Mouse (Mus musculus) lung, postnatal 0 days (tissue): ENCODE measurements around the gene Ccser1. TPM values are rescaled to one million over a fixed set of nuclear protein-coding genes. Genes with fewer than 3 reads are reported as not detected.
A peak's percentile ranks its signal among the peaks of the same experiment; 100 is the strongest.

Source experiments
- ATAC-seq: fragments of 200-750 bp; cut with Nextera tagmentation; 2 replicates; pipeline ENCODE4 v1.8.0; 2017; ENCODE audit warnings: moderate library complexity
- DNase-seq: peaks from one replicate; pipeline ENCODE4 v3.0.0-alpha.2; 2016; ENCODE audit warnings: low spot score
- H3K27ac ChIP-seq: fragments of 300-500 bp; sonication (generic); 2 replicates; pipeline ENCODE4 v1.5.1; 2014; ENCODE audit warnings: antibody characterized with exemption, mild to moderate bottlenecking, low read length, mixed read lengths
- H3K27me3 ChIP-seq: fragments of 300-500 bp; sonication (generic); replicated peaks from 2 replicates; pipeline ENCODE4 v1.6.1; 2014; ENCODE audit warnings: low read length, mixed read lengths; ENCODE audit not compliant: insufficient read depth
- H3K36me3 ChIP-seq: fragments of 300-500 bp; sonication (generic); 2 replicates; pipeline ENCODE4 v1.6.1; 2014; ENCODE audit warnings: low read length, mixed read lengths; ENCODE audit not compliant: insufficient read depth
- H3K4me1 ChIP-seq: fragments of 300-500 bp; sonication (generic); 2 replicates; pipeline ENCODE4 v1.6.1; 2014; ENCODE audit warnings: antibody characterized with exemption, low read depth, low read length, mixed read lengths; ENCODE audit not compliant: insufficient read depth
- H3K4me2 ChIP-seq: fragments of 300-500 bp; sonication (generic); replicated peaks from 2 replicates; pipeline ENCODE4 v1.6.1; 2014; ENCODE audit warnings: low read depth, mild to moderate bottlenecking, low read length, moderate library complexity, mixed read lengths
- H3K4me3 ChIP-seq: fragments of 300-500 bp; sonication (generic); 2 replicates; pipeline ENCODE4 v1.5.1; 2014; ENCODE audit warnings: low read depth, low read length
- H3K9ac ChIP-seq: fragments of 300-500 bp; sonication (generic); replicated peaks from 2 replicates; pipeline ENCODE4 v1.6.1; 2014; ENCODE audit warnings: low read depth, mild to moderate bottlenecking
- H3K9me3 ChIP-seq: fragments of 300-500 bp; sonication (generic); 2 replicates; pipeline ENCODE4 v1.6.1; 2016; ENCODE audit warnings: low read length, mixed read lengths
- CTCF ChIP-seq: IDR thresholded peaks from 2 replicates; pipeline ENCODE4 v1.5.1; 2016; ENCODE audit warnings: antibody characterized with exemption, mild to moderate bottlenecking
- EP300 ChIP-seq: IDR thresholded peaks from 2 replicates; pipeline ENCODE4 v1.6.1; 2016; ENCODE audit warnings: antibody characterized with exemption, mild to moderate bottlenecking, control low read depth
- WGBS: fragments of 180-500 bp; shearing (Covaris S2); extraction: QIAGEN DNeasy Blood & Tissue Kit; methylation state at CpG from one replicate; pipeline ENCODE4 v1.1.7; 2014; 5-methylcytosine and 5-hydroxymethylcytosine counted together
- polyA plus RNA-seq: library from polyadenylated mRNA; unstranded; fragments of >200 nt; fragmentation: Nextera tagmentation; extraction: Ambion mirVana; gene quantifications from 2 replicates; pipeline ENCODE4 v1.2.1, GENCODE M21; 2015

Ccser1 gene
- polyA plus RNA-seq, 1 experiment from 2014 or later: 7.5 TPM

GRCm38 (mm10) chr6:61703003-61703402 lies 522.9 kb downstream of the Ccser1 start:
- Histone ChIP-seq H3K36me3 (no peaks in the 10 kb centered on the region), H3K27ac (no peak overlapping the region), H3K9me3 (no peaks in the 10 kb centered on the region), H3K9ac (no peak overlapping the region), H3K4me1 (no peaks in the 10 kb centered on the region), H3K4me3 (no peak overlapping the region), H3K27me3 (no peaks in the 10 kb centered on the region), H3K4me2 (no peak overlapping the region)
- TF ChIP-seq CTCF (no peak), EP300 (no peak)
- DNase-seq (no peak), ATAC-seq (no peak)
- 91% methylated on average over 7 of the region's 7 CpGs for WGBS

DNA sequence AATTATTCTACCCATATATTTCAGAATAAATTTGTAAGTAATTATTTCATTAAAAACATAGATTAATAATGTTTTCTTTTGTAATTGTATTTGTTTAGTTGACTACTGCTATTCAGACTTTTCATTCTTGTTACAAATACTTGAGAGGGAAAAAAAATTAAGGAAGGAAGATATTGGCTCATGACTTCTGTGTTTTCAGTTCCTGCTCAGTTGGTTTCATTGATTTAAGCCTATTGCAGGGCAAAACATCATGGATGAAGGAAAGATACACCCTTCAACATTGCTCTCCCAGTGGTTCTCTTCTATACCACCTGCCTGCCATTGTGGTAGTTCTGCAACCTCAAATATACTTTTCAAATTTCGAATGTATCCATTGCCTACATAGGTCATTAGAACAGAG lies 541.1 kb downstream of the Ccser1 start:
- Histone ChIP-seq H3K9me3 (no peaks in the 10 kb centered on the region), H3K9ac (no peak overlapping the region), H3K36me3 (no peaks in the 10 kb centered on the region), H3K4me1 (no peaks in the 10 kb centered on the region), H3K27me3 (no peaks in the 10 kb centered on the region), H3K4me3 (no peak overlapping the region), H3K27ac (no peak overlapping the region), H3K4me2 (no peak overlapping the region)
- 65% methylated on average over 1 of the region's 1 CpGs for WGBS
- ATAC-seq (no peak), DNase-seq (no peak)
- no peak for TF ChIP-seq EP300
- TF ChIP-seq CTCF: no peak

GRCm38 (mm10) chr6:61729065-61729464 lies 548.9 kb downstream of the Ccser1 start:
- no peak overlapping the region for H3K9ac ChIP-seq
- no peaks in the 10 kb centered on the region for H3K4me1 ChIP-seq
- WGBS: 50% methylated on average over 1 of the region's 1 CpGs
- H3K4me2 ChIP-seq: no peak overlapping the region
- no peak overlapping the region for H3K27ac ChIP-seq
- no peaks in the 10 kb centered on the region for H3K9me3 ChIP-seq
- no peak for ATAC-seq
- DNase-seq: no peak
- H3K4me3 ChIP-seq: no peak overlapping the region
- H3K36me3 ChIP-seq: no peaks in the 10 kb centered on the region
- no peaks in the 10 kb centered on the region for H3K27me3 ChIP-seq
- TF ChIP-seq EP300: no peak

DNA sequence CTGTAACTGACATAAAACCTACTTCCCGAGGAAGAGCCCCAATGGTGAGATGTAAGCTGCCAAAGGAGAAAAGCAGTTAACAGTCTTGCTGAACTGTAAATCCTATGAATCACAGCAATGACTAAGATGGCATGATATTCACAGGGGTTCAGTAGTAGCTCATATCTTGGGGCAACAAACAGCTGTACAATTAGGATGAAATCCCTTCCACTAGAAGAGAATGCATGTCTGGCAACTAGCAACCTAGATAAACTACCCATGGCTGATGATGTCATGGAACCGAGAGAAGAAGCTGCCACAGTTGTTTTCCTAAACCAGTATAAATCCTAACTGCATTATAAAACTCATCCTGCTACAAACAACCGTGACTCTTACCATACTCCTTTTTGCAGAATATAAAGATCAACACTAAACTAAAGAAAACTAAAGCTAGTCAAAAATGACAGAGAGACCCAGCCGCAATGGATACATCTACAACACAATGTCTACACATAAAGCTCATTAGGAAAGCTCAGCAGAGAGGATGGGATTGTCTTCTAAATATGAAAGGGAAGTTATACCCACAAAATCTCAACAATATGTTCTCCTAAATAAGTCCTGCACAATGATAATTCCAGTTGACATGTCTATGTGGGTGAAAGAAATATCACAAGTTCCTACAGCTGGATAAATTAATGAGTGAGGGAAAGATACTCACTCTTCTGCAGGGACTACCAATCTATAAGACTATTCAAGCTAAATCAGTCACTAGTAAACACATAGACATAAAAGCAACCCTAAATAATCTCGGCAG lies 550.2 kb downstream of the Ccser1 start:
- H3K4me1 ChIP-seq: no peaks in the 10 kb centered on the region
- no peak overlapping the region for H3K4me2 ChIP-seq
- TF ChIP-seq EP300 (no peak), CTCF (no peak)
- no peaks in the 10 kb centered on the region for H3K36me3 ChIP-seq
- H3K27ac ChIP-seq: no peak overlapping the region
- ATAC-seq (no peak), DNase-seq (no peak)
- no peak overlapping the region for H3K9ac ChIP-seq
- no peaks in the 10 kb centered on the region for H3K9me3 ChIP-seq
- H3K27me3 ChIP-seq: no peaks in the 10 kb centered on the region
- H3K4me3 ChIP-seq: no peak overlapping the region
- 77% methylated on average over 5 of the region's 5 CpGs for WGBS

- Histone ChIP-seq H3K4me2 (no peak overlapping the region), H3K27me3 (no peaks in the 10 kb centered on the region), H3K9ac (no peak overlapping the region), H3K4me1 (no peaks in the 10 kb centered on the region), H3K4me3 (no peak overlapping the region), H3K27ac (no peak overlapping the region), H3K9me3 (no peaks in the 10 kb centered on the region), H3K36me3 (no peaks in the 10 kb centered on the region)
- TF ChIP-seq EP300 (no peak), CTCF (no peak)
- DNase-seq: no peak
- 70% methylated on average over 1 of the region's 1 CpGs for WGBS
- no peak for ATAC-seq
These were observed 566.2 kb downstream of the Ccser1 start for GRCm38 (mm10) chr6:61746346-61746745.

DNA sequence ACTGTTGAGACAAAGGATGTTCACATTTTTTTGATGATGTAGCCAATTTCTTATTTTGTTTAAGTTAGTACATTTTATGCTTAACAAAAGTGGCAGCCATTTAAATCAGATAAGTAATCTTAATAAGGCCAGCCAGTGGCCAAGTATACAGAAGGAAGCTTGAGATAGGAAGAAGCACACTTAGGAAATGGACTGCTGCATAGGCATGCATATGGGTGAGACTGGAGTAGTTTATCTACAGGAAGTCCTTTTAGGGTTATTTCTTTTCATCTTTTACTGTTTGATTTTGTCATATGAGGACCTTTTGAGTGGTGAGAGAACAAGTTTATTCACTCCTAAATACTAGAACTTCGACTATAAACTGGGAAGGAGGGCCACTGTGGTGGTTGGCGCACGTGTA lies 582.0 kb downstream of the Ccser1 start:
- ATAC-seq (peak; percentile 59), DNase-seq (peak; percentile 13)
- H3K9ac ChIP-seq: no peak overlapping the region
- 49% methylated on average over 3 of the region's 3 CpGs for WGBS
- TF ChIP-seq EP300 (no peak), CTCF (no peak)
- H3K9me3 ChIP-seq: no peaks in the 10 kb centered on the region
- H3K4me2 ChIP-seq: no peak overlapping the region
- H3K27ac ChIP-seq: no peak overlapping the region
- no peaks in the 10 kb centered on the region for H3K4me1 ChIP-seq
- no peaks in the 10 kb centered on the region for H3K36me3 ChIP-seq
- no peak overlapping the region for H3K4me3 ChIP-seq
- no peaks in the 10 kb centered on the region for H3K27me3 ChIP-seq

DNA sequence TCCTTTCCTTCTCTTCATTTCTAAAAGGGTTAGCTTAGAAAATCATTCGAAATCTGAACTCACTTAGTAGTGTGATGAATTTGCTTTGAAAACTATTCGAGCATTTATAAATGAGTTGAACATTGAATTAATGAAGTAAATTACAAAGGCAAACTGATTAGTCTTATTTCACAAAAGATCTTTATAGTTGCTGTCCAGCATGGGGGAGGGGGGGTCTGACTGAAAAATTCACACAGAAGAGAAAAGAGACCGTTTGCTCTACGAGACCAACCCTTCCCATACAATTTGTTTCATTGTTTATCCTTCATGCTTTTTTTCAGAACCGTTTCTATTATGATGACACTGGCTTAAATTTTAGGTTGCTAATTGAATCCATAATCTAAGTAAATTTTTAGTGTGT lies 583.3 kb downstream of the Ccser1 start:
- Histone ChIP-seq H3K4me1 (no peaks in the 10 kb centered on the region), H3K9ac (no peak overlapping the region), H3K4me3 (no peak overlapping the region), H3K27me3 (no peaks in the 10 kb centered on the region), H3K36me3 (no peaks in the 10 kb centered on the region), H3K9me3 (no peaks in the 10 kb centered on the region), H3K4me2 (no peak overlapping the region), H3K27ac (no peak overlapping the region)
- TF ChIP-seq CTCF: no peak
- TF ChIP-seq EP300: no peak
- WGBS: 84% methylated on average over 5 of the region's 5 CpGs
- DNase-seq: no peak
- ATAC-seq: no peak
